Comparison of ENCODE assay signal across 26 mouse cellular contexts in genomic region chr16:4941016-4941415, GRCm38 (mm10). TPM values are rescaled to one million over a fixed set of nuclear protein-coding genes. Genes with fewer than 3 reads are reported as not detected.
"Had no signal": no experiment of that assay in that cellular context is flagged by ENCODE, and none has a peak within 500 bp of the region (broad histone marks: within the 10 kb centered on the region; RNA-seq: fewer than 3 reads in every experiment).

No protein-coding gene starts in this region.

- H3K27ac ChIP-seq: lung, embryonic 15.5 days; macrophage; midbrain, embryonic 13.5 days; midbrain, embryonic 15.5 days; neural tube, embryonic 12.5 days had no signal

- H3K4me3 ChIP-seq: lung, embryonic 15.5 days; midbrain, embryonic 15.5 days; neural tube, embryonic 12.5 days had no signal

- ATAC-seq: lung, postnatal 0 days; midbrain, embryonic 13.5 days; midbrain, embryonic 15.5 days had no signal

- H3K9ac ChIP-seq: lung, embryonic 15.5 days; midbrain, embryonic 15.5 days; neural tube, embryonic 12.5 days had no signal

- H3K9me3 ChIP-seq: lung, embryonic 15.5 days; megakaryocyte, embryonic 14.5 days; midbrain, embryonic 13.5 days; midbrain, embryonic 15.5 days; neural tube, embryonic 12.5 days had no signal

- H3K4me2 ChIP-seq: midbrain, embryonic 11.5 days had no signal

- H3K27me3 ChIP-seq: lung, embryonic 15.5 days; megakaryocyte, embryonic 14.5 days; midbrain, embryonic 13.5 days; midbrain, embryonic 15.5 days; neural tube, embryonic 12.5 days had no signal

- DNase-seq: lung, adult 2 months; lung, postnatal 14 days; lung, postnatal 36 days; retina, postnatal 1 day; right cerebral cortex, adult 18-20 months; right cerebral cortex, postnatal 25 days; right cerebral cortex, postnatal 4 days; spleen, adult 18-20 months; thymus, adult 18-20 months; thymus, postnatal 14 days; thymus, postnatal 36 days had no signal

RNA-seq across cellular contexts. Expression of gene Sept12, which starts 56.6 kb away (rescaled TPM):
- total RNA-seq: megakaryocyte progenitor cell, adult 5-6 weeks; midbrain, postnatal 0 days; monocyte, adult 5-6 weeks had no signal
- polyA plus RNA-seq: liver, embryonic 16.5 days; lung, adult 2 months; macrophage; midbrain, embryonic 11.5 days; midbrain, embryonic 13.5 days; midbrain, embryonic 15.5 days; midbrain, postnatal 0 days; neural tube, embryonic 12.5 days; neural tube, embryonic 14.5 days; stomach, embryonic 14.5 days; stomach, embryonic 16.5 days had no signal
